Mouse (Mus musculus) monocyte, adult 2 months (primary cell): ENCODE results near the gene Fstl4.

ENCODE experiments used
- DNase-seq, 2 experiments: peaks; one replicate each; pipeline ENCODE4 v3.0.0; 2022; ENCODE audit warnings: low spot score in 2 of 2, low read depth in 1 of 2

Fstl4 gene

DNA sequence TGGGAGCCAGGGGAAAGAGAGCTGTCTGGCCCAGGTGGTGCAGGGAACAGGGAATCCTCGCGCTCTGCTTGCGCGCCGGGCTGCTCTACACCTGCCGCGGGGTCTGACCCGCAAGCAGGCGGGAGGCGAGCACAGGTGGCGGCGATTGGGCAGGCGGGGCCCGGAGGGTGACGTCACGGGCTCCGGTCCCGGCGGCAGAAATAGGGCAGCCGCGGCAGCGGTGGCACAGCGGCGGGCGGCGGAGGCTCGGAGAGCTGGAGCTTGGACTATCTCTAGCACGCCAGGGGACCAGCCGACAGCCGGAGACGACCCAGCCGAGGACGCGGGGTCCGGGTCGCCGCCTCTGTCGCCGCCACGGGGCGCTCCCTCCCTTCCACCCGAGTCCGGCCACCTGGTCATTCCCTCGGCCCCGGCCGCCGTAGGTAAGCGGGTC is at the start of gene Fstl4:
TSS of gene Fstl4 (plus strand) at position 174 of the 433 bp plus-strand sequence.
- no peak for DNase-seq

GRCm38 (mm10) chr11:52718570-52718969 is 45.9 kb upstream of the Fstl4 start:
- no peak for DNase-seq

- no peak for DNase-seq
Measured at GRCm38 (mm10) chr11:52721087-52721486, 43.3 kb upstream of the Fstl4 start.

DNA sequence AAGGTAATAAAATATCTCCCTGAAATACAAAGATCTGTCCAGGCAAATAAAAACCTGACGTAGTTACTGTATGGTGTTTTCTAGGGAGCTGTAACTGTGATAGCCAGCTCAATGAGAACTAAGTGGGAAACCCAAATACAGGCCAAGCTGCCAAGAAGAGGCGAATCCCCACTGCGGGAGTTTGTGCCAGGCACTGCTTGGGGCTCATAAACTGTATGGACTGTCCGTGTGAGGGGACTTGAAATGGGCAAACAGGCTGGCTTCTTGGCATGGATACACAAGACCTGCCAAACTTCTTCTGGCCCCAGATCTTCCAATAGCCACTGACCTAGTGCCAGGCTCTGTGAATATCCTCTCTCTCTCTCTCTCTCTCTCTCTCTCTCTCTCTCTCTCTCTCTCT is 41.7 kb upstream of the Fstl4 start:
- no peak for DNase-seq

GRCm38 (mm10) chr11:52726001-52726400 is 38.4 kb upstream of the Fstl4 start:
- DNase-seq: no peak

- no peak for DNase-seq
Measured at GRCm38 (mm10) chr11:52728479-52728878, 36.0 kb upstream of the Fstl4 start.

- no peak for DNase-seq
Measured at GRCm38 (mm10) chr11:52729890-52730289, 34.5 kb upstream of the Fstl4 start.

GRCm38 (mm10) chr11:52731979-52732378 is 32.5 kb upstream of the Fstl4 start:
- no peak for DNase-seq

DNA sequence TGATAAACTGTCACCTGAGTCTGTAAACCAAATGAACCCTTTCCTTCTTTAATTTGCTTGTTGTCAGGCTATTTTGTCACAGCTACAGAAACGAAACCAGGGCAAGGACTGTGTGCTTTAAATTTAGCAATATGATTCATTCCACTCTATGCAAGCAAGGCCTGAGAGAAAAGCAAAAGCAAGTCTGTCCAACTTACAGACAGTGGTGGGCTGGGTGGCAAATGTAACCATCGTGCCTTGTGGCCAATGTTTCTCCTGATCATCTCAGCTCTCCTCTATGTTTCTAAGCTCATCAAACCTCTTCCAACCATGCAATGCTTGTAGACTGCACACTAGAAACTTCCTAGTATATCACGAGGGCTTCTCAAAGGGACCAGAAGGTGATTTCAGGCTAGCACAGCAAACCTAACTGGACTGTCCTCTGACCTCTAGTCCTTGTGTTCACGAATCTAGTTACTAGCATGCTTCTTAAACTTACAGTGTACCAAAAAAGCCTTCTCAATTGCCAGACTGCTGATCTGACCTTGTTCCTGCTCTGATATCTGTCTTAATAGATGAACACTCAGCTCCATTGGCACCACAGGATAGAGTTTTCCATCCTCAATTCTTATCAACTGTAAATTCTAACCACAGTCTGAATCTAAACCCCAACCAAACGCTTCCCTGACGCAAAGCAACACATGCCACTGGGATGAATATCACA is 29.8 kb upstream of the Fstl4 start:
- no peak for DNase-seq

- no peak for DNase-seq
Measured at GRCm38 (mm10) chr11:52739187-52739586, 25.2 kb upstream of the Fstl4 start.

GRCm38 (mm10) chr11:52740466-52740865 is 24.0 kb upstream of the Fstl4 start:
- no peak for DNase-seq

DNA sequence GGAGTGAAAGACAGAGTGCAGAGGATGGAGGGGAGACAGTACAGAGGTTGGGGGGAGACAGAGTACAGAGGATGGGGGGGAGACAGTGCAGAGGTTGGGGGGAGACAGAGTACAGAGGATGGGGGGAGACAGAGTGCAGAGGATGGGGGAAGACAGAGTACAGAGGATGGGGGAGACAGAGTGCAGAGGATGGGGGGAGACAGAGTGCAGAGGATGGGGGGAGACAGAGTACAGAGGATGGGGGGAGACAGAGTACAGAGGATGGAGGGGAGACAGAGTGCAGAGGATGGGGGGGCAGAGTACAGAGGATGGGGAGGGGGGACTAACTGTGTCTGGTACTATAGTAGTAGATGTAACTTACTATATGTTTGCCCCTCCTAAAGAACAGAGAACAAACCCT is 20.5 kb upstream of the Fstl4 start:
- no peak for DNase-seq

DNA sequence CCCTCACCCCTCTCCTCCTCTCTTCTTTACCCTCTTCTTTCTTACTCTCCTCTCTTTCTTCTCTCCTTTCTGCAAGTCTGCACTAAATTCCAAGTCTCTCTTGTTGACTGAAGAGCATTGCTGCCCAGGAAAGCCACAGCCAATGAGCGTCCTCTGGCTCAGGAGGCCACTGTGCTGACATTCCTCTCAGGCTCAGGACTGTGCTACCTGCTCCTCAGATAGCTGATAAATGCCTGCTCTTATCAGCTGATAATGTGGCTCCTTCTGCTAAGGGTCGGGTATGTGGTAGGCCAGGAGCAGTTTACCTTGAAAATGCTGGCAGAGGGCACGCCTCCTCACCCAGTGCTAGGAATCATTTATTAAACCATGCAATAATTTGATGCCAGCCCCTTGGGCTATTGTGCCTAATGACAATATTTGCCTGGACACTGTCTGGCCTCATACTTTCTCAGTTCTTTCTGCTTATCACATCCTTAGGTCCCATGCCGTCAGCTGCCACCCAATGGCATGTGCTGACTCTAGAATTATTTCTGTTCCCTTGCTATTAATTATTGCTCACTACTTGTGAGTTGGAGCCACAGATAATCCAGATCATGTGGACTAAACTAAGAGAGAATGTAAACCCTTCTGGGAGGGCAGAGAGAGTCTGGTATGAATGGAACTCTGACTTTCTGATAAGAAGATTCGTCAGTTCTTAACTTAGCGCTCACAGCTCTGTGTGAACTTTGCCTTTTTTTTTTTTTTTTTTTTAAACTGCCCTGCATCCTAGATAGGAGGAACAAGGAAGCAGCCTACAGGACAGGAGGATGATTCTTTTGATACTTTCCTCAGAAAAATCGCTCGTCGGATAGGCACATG is 19.6 kb upstream of the Fstl4 start:
- DNase-seq: no peak

DNA sequence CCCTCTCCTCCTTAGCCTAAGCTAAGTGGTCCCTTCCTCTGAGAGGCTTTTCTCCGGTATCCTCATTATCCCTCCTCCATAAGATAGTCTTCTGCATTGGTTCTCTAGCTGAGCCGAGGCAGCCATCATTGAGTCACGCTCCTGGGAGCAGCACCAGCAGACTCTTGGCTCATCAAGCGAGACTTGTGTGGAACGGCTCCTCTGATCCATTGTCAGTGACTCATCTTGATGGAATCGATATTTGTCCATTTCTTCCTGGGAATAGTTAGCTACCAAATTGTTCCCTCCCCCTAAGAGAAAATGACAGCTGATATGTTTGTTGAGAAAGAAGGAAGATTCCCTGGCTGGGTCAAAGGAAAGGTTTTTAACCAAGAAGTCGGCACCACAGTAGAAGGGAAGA is 17.2 kb upstream of the Fstl4 start:
- DNase-seq: no peak

DNA sequence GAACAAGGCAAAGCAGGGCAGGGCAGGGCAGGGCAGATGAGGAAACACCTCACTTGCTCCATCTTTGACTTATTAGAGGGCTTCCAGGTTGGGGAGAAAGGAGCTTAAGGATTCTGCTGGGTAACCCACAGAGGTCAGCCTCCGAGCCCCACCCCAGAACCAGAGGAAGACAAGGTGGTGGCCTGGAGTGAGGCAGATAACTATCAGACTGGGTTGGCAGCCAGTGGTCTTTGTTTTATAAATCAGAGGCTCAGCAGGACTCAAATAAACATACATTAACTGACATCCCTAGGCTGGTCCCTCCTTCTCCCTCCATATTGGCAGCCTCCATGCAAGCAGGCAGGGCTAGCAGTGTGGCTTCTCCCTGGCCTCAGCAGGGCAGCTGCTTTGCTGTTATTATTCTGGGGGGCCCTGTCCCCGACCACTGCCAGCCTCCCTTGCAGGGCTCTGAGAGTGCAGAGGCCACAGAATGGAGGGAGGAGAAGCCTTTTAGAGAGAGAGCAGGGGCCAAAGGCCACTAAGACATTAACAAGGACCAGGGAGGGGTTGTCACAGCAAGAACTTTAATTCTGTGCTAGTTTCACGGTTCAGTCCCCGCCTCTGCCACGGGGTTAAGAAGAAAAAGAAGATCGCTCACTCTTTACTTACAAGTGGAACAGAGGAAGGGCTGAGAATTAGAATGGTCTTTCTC is 16.5 kb upstream of the Fstl4 start:
- DNase-seq: no peak

- DNase-seq: no peak
Measured at GRCm38 (mm10) chr11:52749988-52750387, 14.4 kb upstream of the Fstl4 start.

GRCm38 (mm10) chr11:52752524-52752923 is 11.9 kb upstream of the Fstl4 start:
- DNase-seq: no peak

DNA sequence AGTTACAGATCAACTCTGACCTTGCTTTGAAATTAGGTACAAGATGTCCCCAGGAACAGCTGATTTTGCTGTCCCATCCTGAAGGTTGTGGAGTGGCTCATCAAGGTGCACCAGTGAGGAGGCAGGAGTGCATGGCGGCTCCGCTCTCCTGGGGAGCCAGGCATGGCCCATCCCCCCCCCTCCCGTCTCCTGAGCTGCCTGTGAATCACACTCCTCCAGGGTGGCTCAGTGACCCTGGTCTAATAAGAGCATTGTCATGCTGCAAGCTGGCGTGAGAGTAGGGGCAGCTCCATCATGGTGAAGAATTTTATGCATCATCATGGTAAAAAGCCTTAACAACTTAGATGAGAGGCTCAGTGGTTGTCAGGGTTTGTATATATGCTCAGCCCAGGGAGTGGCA is 11.2 kb upstream of the Fstl4 start:
- no peak for DNase-seq

- no peak for DNase-seq
Measured at GRCm38 (mm10) chr11:52761800-52762199, 2.6 kb upstream of the Fstl4 start.

- DNase-seq: no peak
Measured at GRCm38 (mm10) chr11:52764894-52765677, 652 bp downstream of the Fstl4 start.

- no peak for DNase-seq
Measured at GRCm38 (mm10) chr11:52765678-52766254, 1.3 kb downstream of the Fstl4 start.
